Mouse (Mus musculus) embryo, embryonic 11 days (tissue): ENCODE results near the gene Gm15319.
"Not testable (repeated sequence)": the region's sequence is repeated elsewhere in the genome, so short reads cannot be mapped to it uniquely, and the experiment has no call there.

Experiments used
- DNase-seq: peaks from one replicate; pipeline ENCODE4 v3.0.0-alpha.2; 2015

The Gm15319 gene

DNA sequence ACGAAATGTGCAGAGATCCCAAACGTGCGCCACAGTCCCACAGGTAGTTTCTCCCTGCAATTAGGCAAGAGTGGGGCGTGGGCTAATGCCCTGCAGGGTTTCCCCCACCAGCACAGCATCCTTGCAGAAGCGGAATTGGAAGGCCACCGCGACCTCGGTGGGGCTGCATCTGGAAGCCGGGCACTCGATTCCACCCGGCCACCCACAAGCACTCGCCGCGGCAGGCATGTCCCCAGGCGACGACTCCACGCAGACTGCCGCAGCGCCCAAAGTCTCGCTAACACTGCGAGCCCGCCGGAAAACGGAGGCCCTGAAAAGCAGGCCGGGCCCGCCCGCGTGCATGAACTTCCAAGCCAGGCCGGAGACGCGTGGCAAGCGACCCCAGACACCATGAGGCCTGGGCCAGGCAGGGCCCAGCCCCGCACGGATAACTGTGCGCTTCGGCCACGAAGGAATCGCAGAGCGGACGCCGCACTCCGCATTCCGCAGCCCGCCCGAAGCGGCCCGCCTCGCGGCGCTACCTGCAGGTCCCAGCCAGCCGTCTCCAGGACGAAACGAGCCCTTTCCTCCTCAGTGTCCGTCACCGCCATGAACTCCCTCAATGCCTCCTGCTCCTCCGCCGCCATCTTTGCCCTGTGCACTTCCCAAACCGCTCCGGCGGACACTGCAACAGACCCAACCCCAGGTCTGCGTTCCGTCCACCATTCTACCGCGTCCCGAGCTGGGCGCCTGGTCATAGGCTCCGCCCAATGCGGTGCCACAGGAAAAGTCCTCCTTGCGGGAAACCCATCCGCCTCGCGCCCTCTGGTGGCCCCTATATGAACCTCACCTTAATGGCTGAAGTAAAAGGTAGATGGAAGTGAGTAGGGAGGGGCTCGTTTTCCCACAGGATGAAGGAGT, 66.0 kb downstream of the Gm15319 start:
- peak; percentile 86 for DNase-seq

DNA sequence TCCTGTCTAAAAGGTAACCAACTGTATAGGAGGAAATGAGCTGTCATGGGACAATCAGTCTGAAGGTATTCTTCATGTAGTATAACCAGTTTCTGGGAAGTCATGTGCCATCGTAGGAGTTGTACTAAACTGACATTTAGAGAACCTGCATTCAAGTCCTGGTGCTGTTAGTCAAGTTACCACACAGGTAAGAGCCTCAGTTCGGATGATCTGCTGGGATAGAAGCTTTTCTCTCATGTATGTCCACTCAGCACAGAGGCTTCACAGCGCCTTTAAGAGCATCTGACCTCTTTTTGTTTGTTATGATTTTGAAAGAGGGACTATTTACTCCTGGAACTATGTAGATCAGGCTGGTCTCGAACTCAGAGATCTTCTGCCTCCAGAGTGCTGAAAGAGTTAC, 67.1 kb downstream of the Gm15319 start:
- DNase-seq = not testable (repeated sequence)

DNA sequence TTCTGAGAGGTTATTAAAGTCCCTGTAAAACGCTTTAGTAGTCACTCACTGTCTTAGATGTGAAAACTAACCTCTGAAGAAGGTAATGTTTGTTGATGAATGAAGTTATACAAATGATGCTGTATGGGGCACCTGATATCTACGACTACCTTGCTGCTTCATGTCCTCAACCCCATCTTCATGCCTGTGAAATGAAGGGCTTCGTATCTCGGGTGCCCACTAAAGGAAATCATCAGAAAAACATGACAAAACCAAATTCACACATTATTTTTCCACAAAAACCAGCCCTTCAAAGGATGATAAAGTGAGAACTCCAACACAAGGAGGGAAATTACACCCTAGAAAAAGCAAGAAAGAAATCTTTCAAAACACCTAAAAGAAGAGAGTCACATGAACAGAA, 68.2 kb downstream of the Gm15319 start:
- not testable (repeated sequence) for DNase-seq

DNA sequence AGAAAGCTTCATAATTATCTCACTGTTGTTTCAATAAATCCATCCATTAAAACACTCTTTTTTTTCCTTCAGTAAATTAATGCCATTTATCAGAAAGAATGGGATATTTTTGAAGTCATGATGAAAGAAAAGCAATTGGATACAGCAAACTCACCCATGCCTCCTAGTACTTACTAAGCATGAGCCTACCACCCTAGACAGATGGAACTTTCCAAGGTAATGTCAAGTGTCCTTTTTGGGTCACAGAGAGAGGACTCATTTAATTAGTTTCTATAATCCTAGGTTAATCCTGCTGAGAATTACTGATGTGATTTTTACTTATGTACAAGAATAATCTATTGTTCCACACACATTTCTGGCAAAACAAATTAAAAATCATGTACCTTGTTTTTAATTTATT, 69.0 kb downstream of the Gm15319 start:
- DNase-seq = not testable (repeated sequence)

DNA sequence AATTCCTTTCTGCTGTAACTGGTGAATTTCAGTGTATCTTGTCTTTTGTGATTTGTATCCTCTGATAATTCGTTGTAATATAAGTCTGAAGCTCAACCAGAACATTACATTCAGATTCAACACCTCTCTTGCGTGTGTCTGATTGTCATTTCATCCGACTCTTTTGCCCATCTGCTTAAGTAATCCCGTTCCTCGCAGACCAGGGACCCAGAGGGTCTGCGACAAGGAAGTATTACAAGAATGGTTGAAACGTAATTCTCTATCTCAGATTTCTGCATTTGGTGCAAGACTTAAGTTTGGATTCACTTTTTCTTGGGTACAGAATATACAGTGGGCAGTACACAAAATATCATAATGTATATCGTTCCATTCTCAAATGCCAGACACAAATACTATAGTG, 73.0 kb downstream of the Gm15319 start:
- not testable (repeated sequence) for DNase-seq

DNA sequence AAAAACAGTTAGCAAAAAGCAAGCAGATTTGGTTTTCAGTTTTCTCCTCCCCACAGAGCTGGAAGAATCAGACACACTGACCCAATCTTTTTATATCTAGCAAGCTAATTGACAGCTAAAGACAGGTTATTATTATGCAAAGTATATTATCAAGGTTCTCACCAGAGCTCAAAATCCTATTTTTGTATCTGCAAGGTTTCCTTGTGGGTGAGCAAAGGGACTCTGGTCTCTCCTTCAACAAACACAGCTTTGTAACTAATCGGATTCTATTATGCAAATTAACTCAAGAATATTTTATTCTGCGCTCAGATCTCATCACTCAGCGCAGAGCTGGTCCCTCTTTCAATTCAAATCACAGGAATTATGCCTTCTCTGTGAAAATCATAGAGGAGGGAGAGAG, 74.1 kb downstream of the Gm15319 start:
- not testable (repeated sequence) for DNase-seq

DNA sequence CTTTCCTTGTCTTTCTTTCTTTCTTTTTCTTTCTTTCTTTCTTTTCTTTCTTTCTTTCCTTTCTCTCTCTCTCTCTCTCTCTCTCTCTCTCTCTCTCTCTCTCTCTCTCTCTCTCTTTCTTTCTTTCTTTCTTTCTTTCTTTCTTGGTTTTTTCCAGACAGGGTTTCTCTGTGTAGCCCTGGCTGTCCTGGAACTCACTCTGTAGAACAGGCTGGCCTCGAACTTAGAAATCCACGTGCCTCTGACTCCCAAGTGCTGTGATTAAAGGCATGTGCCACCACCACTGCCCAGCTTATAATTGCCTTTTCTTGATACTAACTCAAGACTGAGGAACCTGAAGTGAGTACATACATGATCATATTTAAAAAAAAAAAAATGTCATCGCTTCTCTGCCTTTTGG, 75.3 kb downstream of the Gm15319 start:
- not testable (repeated sequence) for DNase-seq
